21 mouse cellular contexts compared by ENCODE assay signal in genomic region chr5:111855366-111855765, GRCm38 (mm10).
A peak's percentile ranks its signal among the peaks of the same experiment; 100 is the strongest.
DNase-seq lines count a peak whose midpoint lies in the region; ATAC-seq and TF ChIP-seq lines count a peak whose summit lies in the region.
"Had no signal": no experiment of that assay in that cellular context is flagged by ENCODE, and none has a peak within 500 bp of the region (broad histone marks: within the 10 kb centered on the region; RNA-seq: fewer than 3 reads in every experiment).

No protein-coding gene starts in this region.

- DNase-seq in 3134 (ENCODE audit: extremely low read depth, insufficient read length, low spot score): peak; percentile 55
- DNase-seq in brain, adult 2 months (ENCODE audit: low read depth, low spot score): peak; percentile 20
- DNase-seq in testis, postnatal 10 days (ENCODE audit: low spot score): no peak
- no peak for DNase-seq in hindbrain, embryonic 14.5 days (ENCODE audit: low spot score)
- DNase-seq: adrenal gland, adult 8-10 months; adrenal gland, postnatal 14 days; adrenal gland, postnatal 36 days; B cell, adult 2 months; cerebellum, adult 11 months; cerebellum, adult 18-20 months; cerebellum, adult 8-10 months; cerebellum, postnatal 10 days; cerebellum, postnatal 25 days; forebrain, postnatal 0 days had no signal

- no peaks in the 10 kb centered on the region for H3K9me3 ChIP-seq in hindbrain, embryonic 14.5 days (ENCODE audit: control insufficient read depth, low read length)
- H3K9me3 ChIP-seq: embryonic facial prominence, embryonic 10.5 days; embryonic facial prominence, embryonic 12.5 days; forebrain, embryonic 13.5 days; forebrain, embryonic 15.5 days had no signal

- no peak overlapping the region for H3K9ac ChIP-seq in hindbrain, embryonic 14.5 days
- H3K9ac ChIP-seq: embryonic facial prominence, embryonic 12.5 days; forebrain, embryonic 13.5 days; forebrain, embryonic 15.5 days; forebrain, postnatal 0 days had no signal

- H3K4me1 ChIP-seq in hindbrain, embryonic 14.5 days (replicated peaks; ENCODE audit: control insufficient read depth, insufficient read depth, low read length): peaks cover 12% of the 10 kb centered on the region

- H3ac ChIP-seq in C2C12 (ENCODE audit: control insufficient read depth, insufficient read length, low read depth): no peak overlapping the region

- H3K27ac ChIP-seq in hindbrain, embryonic 14.5 days: no peak overlapping the region
- H3K27ac ChIP-seq: embryonic facial prominence, embryonic 10.5 days; embryonic facial prominence, embryonic 12.5 days; forebrain, embryonic 13.5 days; forebrain, embryonic 15.5 days had no signal

- no peak overlapping the region for H3K4me2 ChIP-seq in hindbrain, embryonic 14.5 days (replicated peaks)
- H3K4me2 ChIP-seq: embryonic facial prominence, embryonic 12.5 days; forebrain, embryonic 13.5 days; forebrain, embryonic 15.5 days had no signal

- TF ChIP-seq CTCF in C2C12 (IDR thresholded peaks at IDR 0.05; ENCODE audit: control insufficient read depth, insufficient read depth, insufficient read length): no peak

- no peaks in the 10 kb centered on the region for H3K36me3 ChIP-seq in C2C12 (ENCODE audit: control insufficient read depth, insufficient read depth)
- H3K36me3 ChIP-seq in hindbrain, embryonic 14.5 days (replicated peaks; ENCODE audit: control insufficient read depth, insufficient read depth): no peaks in the 10 kb centered on the region
- H3K36me3 ChIP-seq: embryonic facial prominence, embryonic 10.5 days; embryonic facial prominence, embryonic 12.5 days; forebrain, embryonic 15.5 days had no signal

- 80% methylated on average over 2 of the region's 2 CpGs for WGBS in hindbrain, embryonic 14.5 days

- no peak overlapping the region for H3K4me3 ChIP-seq in C2C12 (ENCODE audit: insufficient read depth, poor library complexity, severe bottlenecking)
- H3K4me3 ChIP-seq in hindbrain, embryonic 14.5 days (replicated peaks; ENCODE audit: low read length): no peak overlapping the region
- H3K4me3 ChIP-seq: embryonic facial prominence, embryonic 10.5 days; embryonic facial prominence, embryonic 12.5 days; forebrain, embryonic 13.5 days; forebrain, embryonic 15.5 days had no signal

- no peaks in the 10 kb centered on the region for H3K79me3 ChIP-seq in C2C12 (ENCODE audit: low read depth)

- no peaks in the 10 kb centered on the region for H3K79me2 ChIP-seq in C2C12 (ENCODE audit: control insufficient read depth, insufficient read depth)

- no peak for ATAC-seq in hindbrain, embryonic 14.5 days (ENCODE audit: low FRiP score)
- ATAC-seq: activated CD4-positive, CD25-positive, alpha-beta regulatory T cell, adult 4 months; forebrain, embryonic 13.5 days; forebrain, embryonic 15.5 days; forebrain, postnatal 0 days; Patski had no signal

- no peaks in the 10 kb centered on the region for H3K27me3 ChIP-seq in C2C12 (ENCODE audit: control insufficient read depth, insufficient read depth, insufficient read length)
- no peaks in the 10 kb centered on the region for H3K27me3 ChIP-seq in hindbrain, embryonic 14.5 days (ENCODE audit: control insufficient read depth, insufficient read depth, low read length)
- H3K27me3 ChIP-seq: embryonic facial prominence, embryonic 12.5 days; forebrain, embryonic 13.5 days; forebrain, embryonic 15.5 days; Patski had no signal

TF ChIP-seq in C2C12, 6 proteins besides CTCF, POLR2A, EP300 and RAD21:
- no peak for TF ChIP-seq CEBPB (IDR thresholded peaks at IDR 0.05; ENCODE audit: low read depth)
- TF ChIP-seq FOSL1 (IDR thresholded peaks at IDR 0.05; ENCODE audit: insufficient read depth, low read length, poor library complexity, severe bottlenecking): peak; percentile 43

Comparison
In these comparisons a context has a peak if more than half of its experiments do, and no peak if none do; other contexts are left out.
1. DNase-seq: peak in 3134 (single experiment) and brain, adult 2 months (single experiment); none in testis, postnatal 10 days (single experiment) and hindbrain, embryonic 14.5 days (single experiment).